Mouse (Mus musculus) myocyte (in vitro differentiated cells): ENCODE data around the gene Card11.

Source experiments
- MAX ChIP-seq: IDR thresholded peaks from one replicate; pipeline ENCODE4 v1.6.1; 2011; ENCODE audit warnings: low read depth, mild to moderate bottlenecking, control low read depth
- MYOD1 ChIP-seq, 3 experiments: IDR thresholded peaks; one replicate each; pipeline ENCODE4 v1.6.1; 2011; ENCODE audit warnings: control low read depth in 2 of 3, low read depth in 2 of 3, mild to moderate bottlenecking in 2 of 3, moderate library complexity in 1 of 3; ENCODE audit not compliant: insufficient read length in 2 of 3, control insufficient read depth in 1 of 3
- POLR2A ChIP-seq: IDR thresholded peaks from one replicate; pipeline ENCODE4 v1.6.1; 2011; ENCODE audit warnings: low read depth, mild to moderate bottlenecking, control low read depth, moderate library complexity; ENCODE audit not compliant: insufficient read length
- POLR2AphosphoS2 ChIP-seq: IDR thresholded peaks from one replicate; pipeline ENCODE4 v1.6.1; 2011; ENCODE audit warnings: low read depth, control low read depth; ENCODE audit not compliant: insufficient read length
- SRF ChIP-seq: IDR thresholded peaks from one replicate; pipeline ENCODE4 v1.6.1; 2011; ENCODE audit warnings: low read depth; ENCODE audit not compliant: control insufficient read depth, insufficient read length
- TCF12 ChIP-seq: IDR thresholded peaks from one replicate; pipeline ENCODE4 v1.6.1; 2011; ENCODE audit warnings: mild to moderate bottlenecking, control low read depth; ENCODE audit not compliant: poor library complexity, insufficient read depth, severe bottlenecking

DNA sequence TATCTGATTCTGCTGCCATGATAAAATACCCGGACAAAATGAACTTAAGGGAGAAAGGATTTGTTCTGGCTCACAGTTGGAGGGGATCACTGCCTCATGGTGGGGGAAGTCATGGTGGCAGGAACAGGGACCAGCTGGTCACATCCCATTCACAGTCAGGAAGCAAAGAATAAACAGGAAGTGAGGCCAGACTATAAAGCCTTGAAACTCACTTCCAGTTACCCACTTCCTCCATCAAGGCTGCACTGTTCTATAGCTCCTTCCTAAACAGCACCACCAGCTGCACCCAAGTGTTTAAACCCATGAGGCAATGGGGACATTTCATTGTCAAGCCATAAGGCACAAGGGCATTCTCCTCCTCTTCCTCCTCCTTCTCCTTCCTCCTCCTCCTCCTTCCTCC lies 82.6 kb downstream of the Card11 start:
- TF ChIP-seq POLR2A (no peak), MYOD1 (IDR thresholded peaks at IDR 0.05; ENCODE audit: control insufficient read depth in 1 of 3, insufficient read length in 2 of 3, low read depth in 2 of 3) (no peak), TCF12 (no peak), MAX (no peak), SRF (no peak), POLR2AphosphoS2 (no peak)
